8 mouse cellular contexts compared by ENCODE assay signal in genomic region chr16:33878041-33878783, GRCm38 (mm10). TPM values are rescaled to one million over a fixed set of nuclear protein-coding genes. Genes with fewer than 3 reads are reported as not detected.
DNase-seq lines count a peak whose midpoint lies in the region; ATAC-seq and TF ChIP-seq lines count a peak whose summit lies in the region.

No protein-coding gene starts in this region.

- TF ChIP-seq CTCF in layer of hippocampus, adult 2 months (conservative IDR thresholded peaks at IDR 0.05): no peak
- no peak for TF ChIP-seq CTCF in bone marrow macrophage, adult 2 months (IDR thresholded peaks at IDR 0.05; ENCODE audit: low read depth, low read length)

- 61% methylated on average over 6 of the region's 6 CpGs for WGBS in liver, embryonic 11.5 days

- no peaks in the 10 kb centered on the region for H3K27me3 ChIP-seq in liver, embryonic 11.5 days (replicated peaks; ENCODE audit: control insufficient read depth, insufficient read depth, low read length)

- TF ChIP-seq POLR2A in bone marrow macrophage, adult 2 months (IDR thresholded peaks at IDR 0.05; ENCODE audit: borderline replicate concordance, low read depth, low read length): no peak

- H3K4me1 ChIP-seq in bone marrow macrophage, adult 2 months (ENCODE audit: control insufficient read depth, insufficient read depth, low read length): peaks cover 34% of the 10 kb centered on the region
- no peaks in the 10 kb centered on the region for H3K4me1 ChIP-seq in liver, embryonic 11.5 days (replicated peaks; ENCODE audit: control insufficient read depth, insufficient read depth, low read length)

- H3K36me3 ChIP-seq in liver, embryonic 11.5 days (ENCODE audit: control insufficient read depth, insufficient read depth, low read length): no peaks in the 10 kb centered on the region

- no peak overlapping the region for H3K4me2 ChIP-seq in liver, embryonic 11.5 days

- no peak for ATAC-seq in liver, embryonic 11.5 days (replicated peaks; ENCODE audit: low FRiP score)

- H3K27ac ChIP-seq in layer of hippocampus, adult 2 months: peak overlapping the region; percentile 1; the same call in 1 of the 2 replicates
- peak overlapping the region; percentile 24 for H3K27ac ChIP-seq in bone marrow macrophage, adult 2 months (ENCODE audit: insufficient read depth, low read depth, low read length)
- H3K27ac ChIP-seq in liver, embryonic 11.5 days (ENCODE audit: low read depth, low read length): no peak overlapping the region

- no peak for DNase-seq in layer of hippocampus, adult 2 months (ENCODE audit: low spot score in 2 of 2)
- DNase-seq in layer of hippocampus, adult 9-11 months: no peak
- DNase-seq in heart, adult 9 months (ENCODE audit: low spot score in 2 of 2): peak; percentile 59 to 69
- DNase-seq in lung, postnatal 10 days: peak; percentile 81
- DNase-seq in spleen, postnatal 4 days (ENCODE audit: low spot score in 2 of 2): no peak
- DNase-seq in liver, embryonic 11.5 days (ENCODE audit: low spot score): no peak
- DNase-seq in thymus, postnatal 14 days: no peak

- no peak overlapping the region for H3K9ac ChIP-seq in liver, embryonic 11.5 days (ENCODE audit: low read depth, low read length)

- H3K4me3 ChIP-seq in layer of hippocampus, adult 2 months: no peak overlapping the region
- no peak overlapping the region for H3K4me3 ChIP-seq in bone marrow macrophage, adult 2 months (ENCODE audit: insufficient read depth, low read length)
- H3K4me3 ChIP-seq in liver, embryonic 11.5 days (ENCODE audit: low read depth, low read length): no peak overlapping the region

- H3K9me3 ChIP-seq in liver, embryonic 11.5 days (ENCODE audit: control insufficient read depth, low read length): no peaks in the 10 kb centered on the region

RNA-seq across cellular contexts. Expression of gene Itgb5, which starts 48.7 kb away (rescaled TPM):
- total RNA-seq in layer of hippocampus, adult 2 months (2021): 10 to 100 TPM; 40.2 to 40.5 TPM
- polyA plus RNA-seq in bone marrow macrophage, adult 2 months (2012; ENCODE audit: insufficient read depth, insufficient read length, missing spikeins): 211 and 263 TPM in 2 replicates
- polyA plus RNA-seq in liver, embryonic 11.5 days (2014; fragmentation: Nextera tagmentation; extraction: Ambion mirVana): 24.8 and 25.0 TPM in 2 replicates

Comparison
In these comparisons a context has a peak if more than half of its experiments do, and no peak if none do; other contexts are left out.
1. DNase-seq: peak in heart, adult 9 months (2 of 2) and lung, postnatal 10 days (single experiment); none in layer of hippocampus, adult 2 months (0 of 2), layer of hippocampus, adult 9-11 months (single experiment), spleen, postnatal 4 days (0 of 2), liver, embryonic 11.5 days (single experiment) and thymus, postnatal 14 days (single experiment).